Mouse (Mus musculus) neural tube, embryonic 11.5 days (tissue): ENCODE measurements around the gene Thbs1. TPM values are rescaled to one million over a fixed set of nuclear protein-coding genes. Genes with fewer than 3 reads are reported as not detected.

Experiments used
- ATAC-seq: fragments of 200-750 bp; cut with Nextera tagmentation; 2 replicates; pipeline ENCODE4 v1.8.0; 2017; ENCODE audit warnings: moderate number of reproducible peaks, mild to moderate bottlenecking, moderate TSS enrichment, moderate library complexity; ENCODE audit not compliant: insufficient read depth, low FRiP score, low TSS enrichment
- DNase-seq: peaks from one replicate; pipeline ENCODE4 v3.0.0-alpha.2; 2015; ENCODE audit warnings: low spot score
- H3K27ac ChIP-seq: fragments of 300-500 bp; sonication (generic); 2 replicates; pipeline ENCODE4 v1.5.1; 2014; ENCODE audit warnings: low read depth, mild to moderate bottlenecking, low read length
- H3K27me3 ChIP-seq: fragments of 300-500 bp; sonication (generic); 2 replicates; pipeline ENCODE4 v1.6.1; 2014; ENCODE audit warnings: mild to moderate bottlenecking, low read length, mixed read lengths; ENCODE audit not compliant: control insufficient read depth, insufficient read depth
- H3K36me3 ChIP-seq: fragments of 300-500 bp; sonication (generic); 2 replicates; pipeline ENCODE4 v1.6.1; 2014; ENCODE audit warnings: mild to moderate bottlenecking, low read length, moderate library complexity, mixed read lengths; ENCODE audit not compliant: control insufficient read depth, insufficient read depth
- H3K4me1 ChIP-seq: fragments of 300-500 bp; sonication (generic); 2 replicates; pipeline ENCODE4 v1.6.1; 2014; ENCODE audit warnings: low read length, mixed read lengths; ENCODE audit not compliant: control insufficient read depth, insufficient read depth
- H3K4me2 ChIP-seq: fragments of 300-500 bp; sonication (generic); 2 replicates; pipeline ENCODE4 v1.6.1; 2014; ENCODE audit warnings: low read depth, mild to moderate bottlenecking, moderate library complexity
- H3K4me3 ChIP-seq: fragments of 300-500 bp; sonication (generic); 2 replicates; pipeline ENCODE4 v1.5.1; 2014; ENCODE audit warnings: low read depth, low read length
- H3K9ac ChIP-seq: fragments of 300-500 bp; sonication (generic); 2 replicates; pipeline ENCODE4 v1.6.1; 2014; ENCODE audit warnings: mild to moderate bottlenecking, low read length
- H3K9me3 ChIP-seq: fragments of 300-500 bp; sonication (generic); 2 replicates; pipeline ENCODE4 v1.6.1; 2016; ENCODE audit warnings: low read length; ENCODE audit not compliant: control insufficient read depth
- WGBS: fragments of 180-500 bp; shearing (Covaris S2); extraction: QIAGEN DNeasy Blood & Tissue Kit; methylation state at CpG from one replicate; pipeline ENCODE4 v1.1.7; 2014; 5-methylcytosine and 5-hydroxymethylcytosine counted together
- polyA plus RNA-seq: library from polyadenylated mRNA; unstranded; fragments of >200 nt; fragmentation: Nextera tagmentation; extraction: Ambion mirVana; gene quantifications from 2 replicates; pipeline ENCODE4 v1.2.1, GENCODE M21; 2014

Thbs1 gene
- 34.9 and 36.9 TPM in 2 replicates for polyA plus RNA-seq

DNA sequence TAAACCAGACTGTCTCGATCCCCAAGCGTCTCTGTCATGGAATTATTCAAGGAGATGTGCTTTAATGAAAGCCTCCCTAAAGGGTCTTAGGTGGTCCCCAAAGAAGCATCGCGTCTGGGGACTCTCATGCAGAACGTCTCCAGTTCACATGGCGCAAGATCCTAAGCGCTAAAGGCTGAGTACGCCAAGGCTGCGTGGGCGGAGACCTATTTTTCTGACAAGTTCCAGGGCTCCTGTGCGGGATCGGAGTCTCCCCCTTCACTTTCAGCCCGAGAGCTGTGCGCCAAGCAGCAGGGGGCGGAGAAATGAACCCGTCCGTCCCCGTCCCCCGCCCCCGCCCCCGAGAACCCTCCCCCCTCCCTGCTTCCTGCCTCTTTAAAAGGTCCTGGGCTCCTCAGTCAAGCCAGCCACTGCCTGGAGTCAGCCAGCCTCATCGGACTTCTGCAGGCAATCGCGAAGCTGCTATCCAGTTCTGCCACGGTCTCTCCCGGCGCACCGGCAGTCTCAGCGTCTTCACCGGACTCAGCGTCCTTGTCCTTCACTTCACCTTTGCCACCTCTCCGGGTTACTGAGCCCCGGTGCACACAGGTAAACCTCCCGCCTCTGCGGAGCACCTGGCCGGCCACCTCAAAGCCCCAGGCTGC lies at the start of gene Thbs1:
Thbs1 (plus strand) TSS at position 389 of the 644 bp plus-strand sequence.
- DNase-seq (peak; percentile 76), ATAC-seq (peak; percentile 69)
- H3K27me3 ChIP-seq: 0 out of 2 replicates have a peak, but pooled peaks cover 5% of the 10 kb centered on the region
- H3K9ac ChIP-seq: peak within 1 kb of the TSS; percentile 54
- no peaks in the 10 kb centered on the region for H3K36me3 ChIP-seq
- peak within 1 kb of the TSS; percentile 79 for H3K4me2 ChIP-seq
- H3K9me3 ChIP-seq: no peaks in the 10 kb centered on the region
- H3K4me3 ChIP-seq: peak within 1 kb of the TSS; percentile 43
- H3K4me1 ChIP-seq: 0 out of 2 replicates have a peak, but pooled peaks cover 4% of the 10 kb centered on the region
- WGBS: 1% methylated on average over 36 of the region's 36 CpGs
- H3K27ac ChIP-seq: no peak within 1 kb of the TSS

DNA sequence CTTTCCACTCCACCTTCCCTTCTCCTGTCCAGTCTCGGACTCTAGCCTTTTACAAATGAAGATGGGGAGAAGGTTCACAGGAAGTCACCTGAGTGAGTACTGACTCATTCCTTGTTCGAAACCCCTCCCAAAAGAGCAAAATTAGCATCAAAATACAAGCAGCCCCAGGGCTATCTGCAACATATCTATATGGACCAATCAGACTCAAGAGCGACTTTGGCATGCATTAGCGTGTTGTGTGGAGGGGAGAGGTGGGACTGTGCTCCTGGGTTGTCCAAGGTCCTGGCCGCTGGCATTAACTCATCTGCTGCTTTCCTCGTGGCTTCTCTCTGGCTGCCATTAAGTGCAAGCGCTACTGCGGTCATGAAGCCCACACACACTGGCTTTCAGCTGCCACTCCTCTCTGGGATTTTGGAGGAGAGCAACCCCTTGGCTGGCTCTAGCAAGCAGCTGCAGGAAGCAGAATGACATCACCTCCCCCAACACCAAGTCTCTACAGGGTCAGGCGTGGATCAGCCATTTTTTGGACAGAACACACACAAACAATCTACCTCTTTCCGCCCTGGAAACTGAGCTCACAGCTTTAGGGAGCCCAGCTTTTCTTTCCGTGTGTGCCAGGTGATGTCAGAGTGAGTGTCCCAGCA lies 47.4 kb upstream of the Thbs1 start:
- ATAC-seq (no peak), DNase-seq (no peak)
- H3K4me1 ChIP-seq: no peaks in the 10 kb centered on the region
- H3K9ac ChIP-seq: no peak overlapping the region
- no peak overlapping the region for H3K27ac ChIP-seq
- no peak overlapping the region for H3K4me3 ChIP-seq
- H3K36me3 ChIP-seq: no peaks in the 10 kb centered on the region
- no peaks in the 10 kb centered on the region for H3K9me3 ChIP-seq
- WGBS: 89% methylated on average over 11 of the region's 11 CpGs
- no peak overlapping the region for H3K4me2 ChIP-seq
- no peaks in the 10 kb centered on the region for H3K27me3 ChIP-seq

DNA sequence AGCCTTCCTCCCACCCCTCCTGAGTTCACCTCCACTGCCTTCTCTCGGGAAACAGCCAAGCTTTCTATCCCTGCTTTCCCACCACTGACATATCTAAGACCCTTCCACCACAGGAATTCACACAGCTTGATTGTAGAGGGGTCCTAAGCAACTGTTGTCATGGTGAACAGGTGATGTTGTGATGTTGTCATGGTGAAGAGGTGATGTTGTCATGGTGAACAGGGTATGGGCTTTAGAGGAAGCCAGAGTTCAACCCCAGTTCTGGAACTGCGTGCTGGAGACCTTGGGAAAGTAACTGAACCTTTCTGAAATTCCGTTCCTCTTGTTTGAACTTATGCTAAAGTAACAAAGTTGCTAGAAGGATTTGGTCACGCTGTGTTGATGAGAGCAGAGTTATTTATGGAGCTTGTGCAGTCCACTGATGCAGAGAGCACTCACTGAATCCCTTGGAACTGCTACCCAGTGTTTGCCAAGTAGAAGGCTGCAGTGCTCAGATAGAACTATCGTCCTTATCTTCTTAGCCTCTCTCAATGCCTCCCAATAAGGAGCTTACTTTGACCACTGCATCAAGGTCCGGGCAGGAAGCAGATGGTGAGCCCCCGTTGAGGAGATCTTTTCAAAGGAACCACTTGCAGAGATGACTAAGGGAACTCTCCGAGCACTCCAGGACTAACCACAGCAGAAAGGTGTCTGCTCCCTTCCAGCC lies 45.5 kb upstream of the Thbs1 start:
- no peaks in the 10 kb centered on the region for H3K4me1 ChIP-seq
- H3K36me3 ChIP-seq: no peaks in the 10 kb centered on the region
- H3K4me2 ChIP-seq: no peak overlapping the region
- no peaks in the 10 kb centered on the region for H3K27me3 ChIP-seq
- H3K27ac ChIP-seq: no peak overlapping the region
- H3K9me3 ChIP-seq: no peaks in the 10 kb centered on the region
- ATAC-seq: no peak
- H3K4me3 ChIP-seq: no peak overlapping the region
- 85% methylated on average over 8 of the region's 8 CpGs for WGBS
- no peak for DNase-seq
- no peak overlapping the region for H3K9ac ChIP-seq

DNA sequence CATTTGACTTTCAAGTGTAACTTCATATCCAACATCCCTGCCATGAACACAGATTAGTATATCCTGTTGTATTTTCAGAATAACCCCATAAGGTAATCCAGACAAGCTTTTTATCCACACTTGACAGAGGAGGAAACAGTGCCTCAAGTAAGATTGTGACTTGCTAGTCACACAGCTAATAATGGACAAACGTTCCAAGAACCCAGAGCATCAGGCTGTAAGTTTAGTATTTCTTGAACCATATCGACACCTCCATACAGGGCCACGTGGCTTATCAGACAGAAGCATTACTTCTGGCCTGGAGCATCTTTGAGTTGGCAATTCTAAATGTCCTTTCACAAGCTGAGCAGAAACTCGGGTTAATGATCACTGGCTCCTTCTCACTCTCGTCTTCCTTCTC lies 41.7 kb upstream of the Thbs1 start:
- Histone ChIP-seq H3K4me3 (no peak overlapping the region), H3K4me2 (no peak overlapping the region), H3K4me1 (no peaks in the 10 kb centered on the region), H3K9me3 (no peaks in the 10 kb centered on the region), H3K27ac (no peak overlapping the region), H3K9ac (no peak overlapping the region), H3K27me3 (no peaks in the 10 kb centered on the region), H3K36me3 (no peaks in the 10 kb centered on the region)
- no peak for DNase-seq
- 84% methylated on average over 5 of the region's 5 CpGs for WGBS
- ATAC-seq: no peak

DNA sequence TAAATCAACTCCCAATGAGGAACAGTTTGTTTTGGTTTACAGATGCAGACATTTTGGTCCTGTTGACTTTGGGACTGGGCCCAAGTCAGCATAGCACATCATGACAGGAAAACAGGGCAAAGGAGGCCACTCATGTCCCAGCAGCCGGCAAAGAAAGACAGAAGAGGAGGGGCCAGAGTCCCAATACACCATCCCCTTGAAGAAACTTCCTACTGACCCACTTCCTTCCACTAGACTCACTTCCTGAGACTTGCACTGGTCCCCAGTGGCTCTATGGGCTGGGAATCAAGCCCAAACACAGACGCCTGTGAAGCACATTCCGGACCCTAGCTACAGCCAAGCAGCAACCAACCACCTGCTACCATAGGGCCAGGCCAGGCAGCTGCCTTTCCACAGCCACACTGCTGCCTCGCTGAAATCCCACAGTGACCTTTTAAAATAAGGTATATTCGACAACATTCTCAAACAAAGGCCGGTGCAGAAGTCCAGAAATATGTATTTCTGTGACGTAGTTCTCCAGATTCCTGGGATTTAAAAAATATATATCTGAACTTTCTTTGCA lies 38.8 kb upstream of the Thbs1 start:
- no peaks in the 10 kb centered on the region for H3K36me3 ChIP-seq
- DNase-seq (no peak), ATAC-seq (no peak)
- H3K4me2 ChIP-seq: no peak overlapping the region
- no peaks in the 10 kb centered on the region for H3K4me1 ChIP-seq
- no peak overlapping the region for H3K27ac ChIP-seq
- H3K4me3 ChIP-seq: no peak overlapping the region
- no peaks in the 10 kb centered on the region for H3K9me3 ChIP-seq
- no peaks in the 10 kb centered on the region for H3K27me3 ChIP-seq
- H3K9ac ChIP-seq: no peak overlapping the region
- WGBS: 85% methylated on average over 7 of the region's 7 CpGs

DNA sequence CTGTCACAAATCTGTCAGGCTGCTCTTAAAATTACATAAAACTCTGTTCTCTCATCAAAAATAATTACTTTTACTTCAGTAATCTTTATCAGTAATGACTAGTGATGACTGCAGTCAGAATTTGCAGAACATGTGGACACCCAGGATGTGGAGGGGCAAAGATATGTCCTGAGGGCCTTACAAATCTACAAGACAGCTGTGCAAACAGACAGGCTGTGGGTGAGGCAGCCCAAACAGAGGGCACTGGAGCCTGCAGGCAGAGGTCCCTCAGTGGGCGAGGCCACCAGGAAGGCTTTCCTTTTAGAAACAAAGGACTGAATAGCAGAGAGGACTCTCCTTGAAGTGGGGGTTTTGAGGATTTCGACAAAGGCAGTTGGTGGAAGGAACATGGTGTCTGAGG lies 37.6 kb upstream of the Thbs1 start:
- H3K9me3 ChIP-seq: no peaks in the 10 kb centered on the region
- no peak overlapping the region for H3K9ac ChIP-seq
- ATAC-seq (no peak), DNase-seq (no peak)
- no peaks in the 10 kb centered on the region for H3K27me3 ChIP-seq
- no peak overlapping the region for H3K4me2 ChIP-seq
- no peak overlapping the region for H3K4me3 ChIP-seq
- 40% methylated on average over 2 of the region's 2 CpGs for WGBS
- no peaks in the 10 kb centered on the region for H3K4me1 ChIP-seq
- H3K27ac ChIP-seq: no peak overlapping the region
- no peaks in the 10 kb centered on the region for H3K36me3 ChIP-seq

DNA sequence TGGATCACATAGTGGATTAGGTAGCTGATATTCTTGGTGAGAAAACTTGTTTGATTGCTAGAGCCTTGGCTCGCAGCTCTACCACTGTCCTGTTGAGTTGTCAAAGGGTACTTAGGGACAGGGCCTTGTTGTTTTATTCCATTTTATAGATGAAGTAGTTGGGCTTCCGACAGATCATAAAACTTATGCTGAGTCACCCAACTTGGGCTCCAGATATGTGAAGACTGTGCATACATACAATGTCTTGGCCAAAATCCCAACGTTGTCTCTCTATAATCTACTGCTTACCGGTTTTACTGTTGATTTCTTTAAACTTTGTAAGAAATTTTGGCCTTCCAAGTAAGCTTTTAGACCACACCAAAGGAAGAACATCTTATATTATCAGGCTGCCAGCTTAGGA lies 36.5 kb upstream of the Thbs1 start:
- Histone ChIP-seq H3K4me3 (no peak overlapping the region), H3K4me2 (no peak overlapping the region), H3K27ac (no peak overlapping the region), H3K36me3 (no peaks in the 10 kb centered on the region), H3K9me3 (no peaks in the 10 kb centered on the region), H3K4me1 (no peaks in the 10 kb centered on the region), H3K9ac (no peak overlapping the region), H3K27me3 (no peaks in the 10 kb centered on the region)
- no peak for DNase-seq
- 86% methylated on average over 4 of the region's 4 CpGs for WGBS
- ATAC-seq: no peak

DNA sequence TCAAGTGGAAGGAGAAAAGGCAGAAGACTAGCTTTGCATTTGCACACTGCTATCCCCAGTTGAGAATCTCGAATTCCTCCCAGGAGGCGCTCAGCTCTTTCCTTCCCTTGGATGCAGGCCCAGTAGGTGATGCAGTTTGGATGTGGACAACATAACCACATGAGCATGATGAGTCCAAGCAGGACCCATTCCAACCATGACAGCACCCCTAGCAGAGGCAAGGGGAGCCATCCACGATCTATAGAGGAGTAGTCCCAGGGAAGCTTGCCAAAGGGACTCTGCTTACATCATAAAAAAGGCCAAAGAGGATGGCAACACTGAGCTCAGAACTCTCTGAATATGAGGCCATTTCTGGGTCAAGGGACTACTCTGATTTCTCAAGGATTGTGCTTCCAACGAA lies 32.5 kb upstream of the Thbs1 start:
- no peaks in the 10 kb centered on the region for H3K27me3 ChIP-seq
- no peak overlapping the region for H3K4me3 ChIP-seq
- no peaks in the 10 kb centered on the region for H3K9me3 ChIP-seq
- H3K36me3 ChIP-seq: no peaks in the 10 kb centered on the region
- DNase-seq: no peak
- ATAC-seq: no peak
- WGBS: 87% methylated on average over 4 of the region's 4 CpGs
- no peak overlapping the region for H3K4me2 ChIP-seq
- H3K27ac ChIP-seq: no peak overlapping the region
- no peaks in the 10 kb centered on the region for H3K4me1 ChIP-seq
- no peak overlapping the region for H3K9ac ChIP-seq
